Mouse (Mus musculus): ENCODE results near the gene Gnaq. TPM values are rescaled to one million over a fixed set of nuclear protein-coding genes. Genes with fewer than 3 reads are reported as not detected.

Gnaq gene
- polyA plus RNA-seq, 1 experiment from 2014 or later = 24.5 TPM

DNA sequence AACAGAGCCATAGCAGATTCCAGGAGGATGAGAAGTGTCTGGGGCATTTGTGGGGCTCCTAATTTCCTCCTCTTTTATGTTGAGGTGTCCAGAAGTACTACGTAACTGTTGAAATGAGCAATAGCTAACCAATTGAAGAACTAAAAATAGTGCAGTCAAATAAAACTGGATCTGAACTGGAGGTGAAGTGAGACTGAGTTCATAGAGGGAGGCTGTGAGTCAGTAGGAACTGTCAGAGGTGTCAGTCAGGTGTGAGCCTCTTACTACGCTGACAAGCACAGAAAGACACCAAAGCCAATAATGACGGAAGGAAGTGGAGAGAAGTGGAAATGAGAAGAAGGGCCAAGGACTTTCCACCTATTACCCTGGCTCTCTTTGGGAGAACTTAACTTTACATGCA lies 48.6 kb downstream of the Gnaq start:
- no peak overlapping the region for H3K27ac ChIP-seq
- peaks cover 29% of the 10 kb centered on the region for H3K4me1 ChIP-seq
- DNase-seq (ENCODE audit: extremely low spot score, low spot score) = no peak
- H3K9me3 ChIP-seq = no peaks in the 10 kb centered on the region
- WGBS = 88% methylated on average over 3 of the region's 3 CpGs
- H3K4me3 ChIP-seq = no peak overlapping the region
- H3K27me3 ChIP-seq (ENCODE audit: poor library complexity, severe bottlenecking) = no peaks in the 10 kb centered on the region
- H3K36me3 ChIP-seq (replicated peaks) = 0 out of 2 replicates have a peak, but pooled peaks cover 4% of the 10 kb centered on the region

GRCm38 (mm10) chr19:16181852-16182475 lies 49.3 kb downstream of the Gnaq start:
- Histone ChIP-seq H3K4me1 (peaks cover 22% of the 10 kb centered on the region), H3K36me3 (replicated peaks) (0 out of 2 replicates have a peak, but pooled peaks cover 4% of the 10 kb centered on the region), H3K9me3 (no peaks in the 10 kb centered on the region), H3K27me3 (ENCODE audit: poor library complexity, severe bottlenecking) (no peaks in the 10 kb centered on the region), H3K27ac (no peak overlapping the region), H3K4me3 (no peak overlapping the region)
- 85% methylated on average over 7 of the region's 7 CpGs for WGBS
- DNase-seq (ENCODE audit: extremely low spot score, low spot score) = no peak

DNA sequence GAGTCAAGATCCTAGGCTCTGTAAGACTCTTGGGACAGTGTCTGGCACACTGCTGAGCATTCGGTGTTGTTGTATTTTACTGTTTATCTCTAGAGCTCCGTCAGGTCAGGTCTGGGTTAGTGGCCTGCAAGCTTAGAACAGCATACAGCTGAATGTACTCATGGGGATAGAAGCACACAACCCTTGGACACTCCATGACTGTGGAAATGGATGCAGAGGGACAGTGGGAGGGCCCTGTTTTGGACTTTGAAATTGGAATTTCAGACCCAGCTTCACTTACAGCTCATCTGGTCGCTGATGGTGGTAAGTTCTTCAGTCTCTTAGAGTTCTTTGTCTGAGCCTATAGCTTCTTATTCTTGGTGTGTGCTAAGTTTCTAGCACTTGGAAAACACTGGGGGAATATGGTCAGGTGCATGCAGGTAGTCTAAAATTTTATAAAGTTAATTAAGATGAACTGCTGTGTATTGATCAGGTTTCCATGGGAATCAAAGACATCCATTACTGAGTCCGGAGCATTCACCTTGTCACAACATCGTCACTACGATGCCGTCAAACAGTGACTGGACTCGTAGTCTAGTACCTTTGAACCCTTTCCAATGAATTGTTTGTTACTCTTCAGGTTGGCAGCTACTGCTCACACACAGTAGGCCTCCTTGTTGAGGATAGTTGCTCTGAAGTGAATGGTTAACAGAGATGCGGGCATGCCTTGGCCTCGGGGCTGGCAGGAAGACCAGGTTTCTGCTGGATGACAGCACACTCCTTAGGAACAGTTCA lies 51.1 kb downstream of the Gnaq start:
- no peak for DNase-seq (ENCODE audit: extremely low spot score, low spot score)
- no peaks in the 10 kb centered on the region for H3K9me3 ChIP-seq
- no peaks in the 10 kb centered on the region for H3K36me3 ChIP-seq (replicated peaks)
- H3K27me3 ChIP-seq (ENCODE audit: poor library complexity, severe bottlenecking) = no peaks in the 10 kb centered on the region
- H3K4me3 ChIP-seq = no peak overlapping the region
- H3K4me1 ChIP-seq = peaks cover 20% of the 10 kb centered on the region
- WGBS = 92% methylated on average over 10 of the region's 10 CpGs
- no peak overlapping the region for H3K27ac ChIP-seq

DNA sequence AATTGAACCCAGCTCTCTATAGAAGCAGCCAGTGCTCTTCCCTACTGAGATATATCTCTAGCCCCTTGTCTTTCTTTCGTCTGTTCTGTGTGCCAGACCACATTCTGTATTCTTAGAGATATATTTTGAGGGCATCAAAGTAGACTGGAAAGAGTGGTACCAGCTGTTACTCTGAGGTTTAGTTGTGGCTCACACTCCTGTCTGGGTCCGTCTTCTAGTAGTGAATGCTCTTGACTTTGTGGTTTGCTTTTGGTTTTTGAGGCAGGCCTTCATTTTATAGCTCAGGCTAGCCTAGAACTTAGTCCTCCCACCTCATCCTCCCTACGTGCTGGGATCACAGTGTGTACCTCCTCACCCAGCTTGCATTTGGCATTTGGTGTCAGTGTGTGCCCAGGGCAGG lies 54.4 kb downstream of the Gnaq start:
- WGBS = 94% methylated on average over 3 of the region's 3 CpGs
- no peaks in the 10 kb centered on the region for H3K9me3 ChIP-seq
- no peak overlapping the region for H3K27ac ChIP-seq
- H3K36me3 ChIP-seq (replicated peaks) = no peaks in the 10 kb centered on the region
- no peaks in the 10 kb centered on the region for H3K27me3 ChIP-seq (ENCODE audit: poor library complexity, severe bottlenecking)
- DNase-seq (ENCODE audit: extremely low spot score, low spot score) = no peak
- H3K4me1 ChIP-seq = peaks cover 11% of the 10 kb centered on the region
- H3K4me3 ChIP-seq = no peak overlapping the region

DNA sequence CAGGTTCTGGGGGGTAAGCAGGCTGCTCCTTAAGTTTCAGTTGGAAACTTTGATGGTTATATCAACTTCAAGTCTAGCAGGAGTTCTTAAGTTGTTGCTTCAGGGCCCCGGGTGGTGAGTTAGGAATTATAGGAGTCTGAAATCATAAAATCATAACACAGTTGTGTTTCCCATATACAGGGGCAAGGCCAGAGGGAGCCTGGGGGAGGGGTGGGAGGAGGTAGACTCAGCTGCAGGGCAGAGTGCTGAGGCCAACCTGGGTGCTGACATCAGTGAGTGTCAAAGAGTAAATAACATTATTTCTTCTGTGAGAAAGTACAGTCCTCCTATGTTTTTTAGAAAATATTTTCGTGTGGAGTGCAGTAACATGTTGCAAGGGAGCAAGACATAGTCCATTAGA lies 55.3 kb downstream of the Gnaq start:
- H3K4me1 ChIP-seq = peaks cover 8% of the 10 kb centered on the region
- no peak for DNase-seq (ENCODE audit: extremely low spot score, low spot score)
- H3K27me3 ChIP-seq (ENCODE audit: poor library complexity, severe bottlenecking) = no peaks in the 10 kb centered on the region
- no peaks in the 10 kb centered on the region for H3K36me3 ChIP-seq (replicated peaks)
- WGBS = 85% methylated on average over 2 of the region's 2 CpGs
- no peak overlapping the region for H3K27ac ChIP-seq
- H3K9me3 ChIP-seq = no peaks in the 10 kb centered on the region
- no peak overlapping the region for H3K4me3 ChIP-seq

- Histone ChIP-seq H3K9me3 (no peaks in the 10 kb centered on the region), H3K4me3 (no peak overlapping the region), H3K27me3 (ENCODE audit: poor library complexity, severe bottlenecking) (no peaks in the 10 kb centered on the region), H3K4me1 (peaks cover 8% of the 10 kb centered on the region), H3K36me3 (replicated peaks) (no peaks in the 10 kb centered on the region), H3K27ac (no peak overlapping the region)
- no peak for DNase-seq (ENCODE audit: extremely low spot score, low spot score)
- 88% methylated on average over 9 of the region's 9 CpGs for WGBS
Observed at GRCm38 (mm10) chr19:16189066-16189765, 56.6 kb downstream of the Gnaq start.

- DNase-seq (ENCODE audit: extremely low spot score, low spot score) = no peak
- no peaks in the 10 kb centered on the region for H3K36me3 ChIP-seq (replicated peaks)
- no peak overlapping the region for H3K4me3 ChIP-seq
- H3K9me3 ChIP-seq = no peaks in the 10 kb centered on the region
- no peak overlapping the region for H3K27ac ChIP-seq
- no peaks in the 10 kb centered on the region for H3K27me3 ChIP-seq (ENCODE audit: poor library complexity, severe bottlenecking)
- WGBS = 96% methylated on average over 3 of the region's 3 CpGs
- 0 out of 2 replicates have a peak, but pooled peaks cover 4% of the 10 kb centered on the region for H3K4me1 ChIP-seq
Observed at GRCm38 (mm10) chr19:16198162-16198561, 65.5 kb downstream of the Gnaq start.

GRCm38 (mm10) chr19:16201356-16201755 lies 68.7 kb downstream of the Gnaq start:
- no peaks in the 10 kb centered on the region for H3K27me3 ChIP-seq (ENCODE audit: poor library complexity, severe bottlenecking)
- WGBS = 97% methylated on average over 2 of the region's 2 CpGs
- H3K4me1 ChIP-seq = 0 out of 2 replicates have a peak, but pooled peaks cover 10% of the 10 kb centered on the region
- H3K4me3 ChIP-seq = no peak overlapping the region
- no peak for DNase-seq (ENCODE audit: extremely low spot score, low spot score)
- no peak overlapping the region for H3K27ac ChIP-seq
- no peaks in the 10 kb centered on the region for H3K36me3 ChIP-seq (replicated peaks)
- no peaks in the 10 kb centered on the region for H3K9me3 ChIP-seq

GRCm38 (mm10) chr19:16204776-16205680 lies 72.4 kb downstream of the Gnaq start:
- 0 out of 2 replicates have a peak, but pooled peaks cover 6% of the 10 kb centered on the region for H3K4me1 ChIP-seq
- no peak overlapping the region for H3K27ac ChIP-seq
- no peaks in the 10 kb centered on the region for H3K27me3 ChIP-seq (ENCODE audit: poor library complexity, severe bottlenecking)
- H3K9me3 ChIP-seq = no peaks in the 10 kb centered on the region
- no peak overlapping the region for H3K4me3 ChIP-seq
- WGBS = 82% methylated on average over 7 of the region's 7 CpGs
- H3K36me3 ChIP-seq (replicated peaks) = no peaks in the 10 kb centered on the region
- DNase-seq (ENCODE audit: extremely low spot score, low spot score) = no peak

- WGBS = 96% methylated on average over 2 of the region's 2 CpGs
- Histone ChIP-seq H3K36me3 (replicated peaks) (no peaks in the 10 kb centered on the region), H3K4me3 (no peak overlapping the region), H3K27me3 (ENCODE audit: poor library complexity, severe bottlenecking) (no peaks in the 10 kb centered on the region), H3K27ac (no peak overlapping the region), H3K4me1 (0 out of 2 replicates have a peak, but pooled peaks cover 6% of the 10 kb centered on the region), H3K9me3 (no peaks in the 10 kb centered on the region)
- no peak for DNase-seq (ENCODE audit: extremely low spot score, low spot score)
Observed at GRCm38 (mm10) chr19:16209616-16210015, 77.0 kb downstream of the Gnaq start.

DNA sequence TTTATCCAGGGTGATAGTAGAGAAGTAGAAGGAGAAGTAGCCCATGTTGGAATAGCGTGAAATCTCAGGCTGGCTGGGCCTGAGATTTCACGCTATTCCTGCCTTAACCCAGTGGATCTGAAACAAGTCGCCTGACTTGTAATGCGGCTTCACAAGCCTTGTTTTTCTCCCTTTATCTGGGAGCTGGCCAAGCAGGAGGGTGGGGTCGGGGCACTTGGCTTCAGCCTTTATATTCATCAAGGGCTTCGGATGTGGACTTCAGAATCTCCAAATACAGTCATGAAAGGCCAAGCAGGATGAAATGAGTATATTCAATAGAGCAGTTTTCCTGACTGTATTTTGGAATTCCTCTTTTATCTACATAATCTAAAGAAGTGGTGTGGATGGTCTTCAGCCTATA lies 82.3 kb downstream of the Gnaq start:
- Histone ChIP-seq H3K27me3 (ENCODE audit: poor library complexity, severe bottlenecking) (no peaks in the 10 kb centered on the region), H3K27ac (no peak overlapping the region)
- 88% methylated on average over 6 of the region's 6 CpGs for WGBS

DNA sequence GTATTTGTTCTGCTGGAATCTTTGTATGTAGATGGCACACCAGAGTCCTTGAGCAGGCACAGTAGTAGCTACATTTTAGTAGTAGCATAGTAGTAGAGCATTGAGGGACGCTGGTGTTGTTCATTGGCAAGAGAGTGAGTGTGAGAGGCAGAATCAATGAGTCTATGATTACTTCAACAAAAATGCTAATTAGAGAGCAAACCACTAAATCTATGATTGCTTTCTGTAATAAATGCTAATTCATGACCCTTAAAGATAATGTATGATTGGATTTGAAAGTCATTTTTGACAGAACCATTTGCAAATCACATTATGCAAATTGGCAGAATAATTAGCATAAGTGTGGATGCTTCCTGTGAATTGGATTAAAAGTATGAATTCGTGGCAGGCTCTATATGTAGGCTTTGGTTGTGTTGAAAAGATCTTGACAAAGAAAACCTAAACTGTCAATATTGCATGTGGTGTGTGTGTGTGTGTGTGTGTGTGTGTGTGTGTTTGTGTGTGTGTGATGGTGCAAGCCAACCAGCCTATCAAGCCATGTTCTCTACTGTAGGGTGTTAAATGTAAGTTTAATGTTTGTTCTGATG lies 82.9 kb downstream of the Gnaq start:
- Histone ChIP-seq H3K4me3 (no peak overlapping the region), H3K36me3 (replicated peaks) (peaks cover 12% of the 10 kb centered on the region), H3K27ac (no peak overlapping the region), H3K9me3 (no peaks in the 10 kb centered on the region), H3K27me3 (ENCODE audit: poor library complexity, severe bottlenecking) (no peaks in the 10 kb centered on the region), H3K4me1 (0 out of 2 replicates have a peak, but pooled peaks cover 3% of the 10 kb centered on the region)
- no peak for DNase-seq (ENCODE audit: extremely low spot score, low spot score)
- 89% methylated on average over 2 of the region's 2 CpGs for WGBS

More for the DNA sequence above, 82.3 kb downstream of the Gnaq start:
- Histone ChIP-seq H3K9me3 (no peaks in the 10 kb centered on the region), H3K36me3 (replicated peaks) (peaks cover 6% of the 10 kb centered on the region), H3K4me1 (0 out of 2 replicates have a peak, but pooled peaks cover 3% of the 10 kb centered on the region), H3K4me3 (no peak overlapping the region)
- DNase-seq (ENCODE audit: extremely low spot score, low spot score) = no peak
